Mouse (Mus musculus): Measurements from ENCODE around the gene Brca2.

DNA sequence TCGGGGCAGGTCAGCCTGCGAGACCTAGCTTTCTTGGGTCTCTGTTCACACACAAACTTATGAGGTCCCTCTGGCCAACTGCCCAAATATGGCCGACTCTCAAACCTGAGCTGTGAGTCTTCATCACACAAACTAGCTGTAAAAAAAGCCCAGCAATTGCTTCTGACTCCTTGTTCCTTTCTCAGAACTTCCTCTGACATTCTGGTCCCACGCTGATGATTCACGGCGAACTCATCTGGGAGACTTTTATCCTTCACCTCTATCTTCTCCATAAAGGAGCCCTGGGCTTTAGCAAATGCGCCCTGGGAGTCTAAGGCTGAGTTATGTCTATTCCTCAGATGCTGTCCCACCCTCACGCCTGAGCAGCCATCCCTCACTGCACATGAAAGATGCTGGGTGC lies 85.2 kb downstream of the Brca2 start:
- TF ChIP-seq GATA1 (IDR thresholded peaks at IDR 0.05; ENCODE audit: low read length) (no peak), TAL1 (IDR thresholded peaks at IDR 0.05; ENCODE audit: low read length) (no peak)

Data from erythroblast, embryonic 14.5 days (primary cell).